Mouse (Mus musculus) erythroblast, embryonic 14.5 days (primary cell): ENCODE data around the gene Atp6v1e1.

Experiments
- GATA1 ChIP-seq: IDR thresholded peaks from 2 replicates; pipeline ENCODE4 v1.6.1; 2012; ENCODE audit warnings: low read length, inconsistent platforms, mixed read lengths
- TAL1 ChIP-seq: IDR thresholded peaks from 3 replicates; pipeline ENCODE4 v1.6.1; 2012; ENCODE audit warnings: low read length, inconsistent platforms, mixed read lengths

GRCm38 (mm10) chr6:120860079-120860478 is 37.5 kb upstream of the Atp6v1e1 start:
- TF ChIP-seq TAL1: no peak
- no peak for TF ChIP-seq GATA1
